Mouse (Mus musculus): Measurements from ENCODE around the gene Arid5b.
A peak's percentile ranks its signal among the peaks of the same experiment; 100 is the strongest.

The Arid5b gene

GRCm38 (mm10) chr10:68089435-68090196, 188.9 kb downstream of the Arid5b start:
- DNase-seq (ENCODE audit: low spot score in 2 of 2) = peak in 1 of 2 experiments; percentile 34

DNA sequence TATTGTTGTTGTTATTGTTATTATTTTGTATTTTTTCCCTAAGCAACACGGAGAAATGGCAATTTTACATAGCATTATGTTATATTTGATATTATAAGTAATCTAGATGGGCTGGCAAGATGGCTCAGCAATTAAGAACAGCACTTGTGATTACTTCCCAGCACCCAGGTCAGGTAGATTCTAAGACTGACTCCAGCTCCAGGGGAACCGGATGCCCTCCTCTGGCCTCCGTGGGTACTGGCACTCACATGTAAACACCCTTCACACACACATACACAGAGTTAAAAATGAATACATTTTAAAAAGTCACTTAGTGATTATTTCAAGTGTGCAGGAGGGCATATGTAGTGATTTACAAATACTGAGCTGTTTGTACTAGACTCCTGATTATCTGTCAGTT, 190.8 kb downstream of the Arid5b start:
- DNase-seq (ENCODE audit: low spot score in 2 of 2) = no peak

DNA sequence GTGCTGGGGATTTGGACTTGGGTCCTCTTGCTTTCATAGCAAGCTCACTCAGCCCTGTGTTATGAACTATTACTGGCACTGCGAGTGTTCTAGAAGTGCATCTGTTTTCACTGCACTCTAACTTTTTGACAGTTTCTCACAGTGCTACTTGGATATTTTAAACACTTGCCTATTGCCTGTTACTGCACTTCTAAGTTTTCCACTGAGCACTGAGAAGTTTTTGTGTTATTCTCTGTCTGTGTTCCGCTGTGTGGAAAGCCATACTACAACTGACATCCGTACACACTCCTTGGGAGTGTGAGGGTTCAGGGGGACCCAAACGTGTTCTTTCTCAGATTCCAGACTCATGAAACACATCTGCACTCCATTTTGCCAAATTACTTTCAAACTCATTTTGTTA, 191.6 kb downstream of the Arid5b start:
- DNase-seq (ENCODE audit: low spot score in 2 of 2) = no peak

- no peak for DNase-seq (ENCODE audit: low spot score in 2 of 2)
Observed at GRCm38 (mm10) chr10:68085574-68085973, 193.0 kb downstream of the Arid5b start.

DNA sequence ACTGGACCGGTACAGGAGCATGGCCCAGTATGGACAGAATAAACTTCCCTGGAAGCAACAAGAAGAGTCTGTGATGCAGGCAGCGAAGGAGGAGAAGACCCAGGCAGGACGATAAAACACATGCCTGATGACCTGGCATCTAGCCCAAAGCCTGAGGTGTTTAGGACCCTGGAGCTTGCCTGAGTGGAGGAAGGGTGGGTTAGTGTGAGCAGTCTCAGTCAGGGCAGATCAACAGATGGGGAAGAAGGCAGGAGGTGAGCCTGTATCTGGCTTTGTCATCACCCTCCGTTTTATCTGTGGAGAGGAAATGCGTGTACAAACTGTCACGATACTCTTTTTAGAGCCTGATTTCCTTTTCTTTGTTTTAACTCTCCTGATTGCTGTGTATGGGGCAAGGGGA, 196.8 kb downstream of the Arid5b start:
- peak; percentile 54 to 74 for DNase-seq (ENCODE audit: low spot score in 2 of 2)

GRCm38 (mm10) chr10:68079910-68080670, 198.4 kb downstream of the Arid5b start:
- DNase-seq (ENCODE audit: low spot score in 2 of 2) = peak in 1 of 2 experiments; percentile 66

- DNase-seq (ENCODE audit: low spot score in 2 of 2) = no peak
Observed at GRCm38 (mm10) chr10:68078708-68079107, 199.8 kb downstream of the Arid5b start.

- DNase-seq (ENCODE audit: low spot score in 2 of 2) = no peak
Observed at GRCm38 (mm10) chr10:68075181-68075580, 203.4 kb downstream of the Arid5b start.

- DNase-seq (ENCODE audit: low spot score in 2 of 2) = no peak
Observed at GRCm38 (mm10) chr10:68074291-68074690, 204.2 kb downstream of the Arid5b start.

DNA sequence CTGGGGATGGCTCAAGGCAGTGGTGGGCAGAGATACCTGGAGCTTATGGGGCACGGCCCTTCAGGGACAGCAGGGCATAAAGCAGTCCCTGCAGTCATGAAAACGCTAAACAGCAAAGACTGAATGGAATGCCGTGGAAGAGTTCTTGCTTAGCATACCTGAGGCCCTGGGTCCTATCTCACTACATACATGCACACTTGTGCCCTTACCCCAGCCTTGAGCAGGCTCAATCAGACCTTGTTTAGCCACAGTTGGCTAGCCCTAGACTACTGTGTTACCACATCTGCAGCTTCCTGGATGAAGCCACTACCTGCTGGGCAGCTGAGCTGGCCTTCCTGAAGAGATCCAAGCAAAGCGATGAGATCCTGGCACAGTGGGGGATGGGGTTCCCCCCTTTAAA, 205.9 kb downstream of the Arid5b start:
- DNase-seq (ENCODE audit: low spot score in 2 of 2) = no peak

DNA sequence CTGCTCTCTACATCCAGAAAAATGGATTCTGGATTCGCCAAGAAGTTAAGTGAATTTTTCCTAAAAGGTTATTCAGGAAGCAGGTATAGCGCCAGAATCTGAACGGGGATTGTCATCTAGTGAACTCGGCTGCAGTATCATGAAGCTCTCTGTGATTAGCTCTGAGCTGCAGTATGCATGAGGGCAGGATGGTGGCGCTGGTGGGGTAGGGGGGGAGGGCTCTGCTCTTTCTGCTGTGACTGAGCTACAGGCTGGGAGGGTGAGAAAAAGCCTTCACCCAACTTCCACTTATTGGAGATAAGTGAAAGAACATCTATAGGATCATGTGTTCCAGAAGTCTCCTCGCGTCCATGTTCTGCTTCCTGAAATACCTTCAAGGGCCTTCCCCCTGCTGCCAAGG, 207.5 kb downstream of the Arid5b start:
- DNase-seq (ENCODE audit: low spot score in 2 of 2) = no peak

DNA sequence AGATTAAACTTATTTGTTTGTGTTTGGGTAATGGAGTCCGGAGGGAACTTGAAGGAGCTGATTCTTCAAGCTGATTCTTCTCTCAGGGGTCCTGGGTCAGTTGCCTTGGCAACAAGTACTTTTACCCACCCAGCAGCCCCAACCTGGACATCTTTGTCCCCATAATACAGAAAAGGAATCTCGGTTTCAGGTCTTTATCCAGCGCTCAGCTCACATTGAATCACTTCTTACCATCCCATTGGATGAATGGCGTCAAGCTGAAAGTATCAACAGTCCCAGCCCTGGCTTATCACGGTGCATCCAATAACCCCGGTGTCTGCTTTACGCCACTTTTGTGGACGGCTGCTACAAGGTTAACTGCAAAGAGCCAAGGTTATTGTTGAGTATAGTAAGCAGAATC, 210.1 kb downstream of the Arid5b start:
- DNase-seq (ENCODE audit: low spot score in 2 of 2) = no peak

GRCm38 (mm10) chr10:68067961-68068360, 210.6 kb downstream of the Arid5b start:
- no peak for DNase-seq (ENCODE audit: low spot score in 2 of 2)

GRCm38 (mm10) chr10:68066173-68066572, 212.4 kb downstream of the Arid5b start:
- no peak for DNase-seq (ENCODE audit: low spot score in 2 of 2)

- DNase-seq (ENCODE audit: low spot score in 2 of 2) = no peak
Observed at GRCm38 (mm10) chr10:68064571-68064970, 214.0 kb downstream of the Arid5b start.

GRCm38 (mm10) chr10:68063806-68064545, 214.6 kb downstream of the Arid5b start:
- no peak for DNase-seq (ENCODE audit: low spot score in 2 of 2)

DNA sequence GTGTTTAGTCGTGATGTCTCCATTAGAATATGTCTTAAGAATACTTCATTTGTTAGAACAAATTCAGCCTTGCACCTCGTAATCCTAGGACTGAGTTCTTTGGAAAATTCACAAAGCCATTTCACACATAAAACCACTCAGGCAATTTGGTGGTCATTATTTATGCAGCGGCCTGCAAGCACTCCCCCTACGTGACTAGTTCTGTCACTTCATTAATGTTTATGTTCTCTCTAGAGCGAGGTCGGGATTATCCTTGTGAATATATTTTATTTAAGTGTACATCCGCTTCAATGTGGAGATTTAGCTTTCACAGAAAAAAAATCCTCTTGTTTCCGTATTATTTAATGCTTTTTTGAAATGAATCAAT, 217.3 kb downstream of the Arid5b start:
- no peak for DNase-seq (ENCODE audit: low spot score in 2 of 2)

- peak; percentile 36 to 57 for DNase-seq (ENCODE audit: low spot score in 2 of 2)
Observed at GRCm38 (mm10) chr10:68060590-68061248, 217.8 kb downstream of the Arid5b start.

GRCm38 (mm10) chr10:68058378-68058777, 220.2 kb downstream of the Arid5b start:
- DNase-seq (ENCODE audit: low spot score in 2 of 2) = no peak

DNA sequence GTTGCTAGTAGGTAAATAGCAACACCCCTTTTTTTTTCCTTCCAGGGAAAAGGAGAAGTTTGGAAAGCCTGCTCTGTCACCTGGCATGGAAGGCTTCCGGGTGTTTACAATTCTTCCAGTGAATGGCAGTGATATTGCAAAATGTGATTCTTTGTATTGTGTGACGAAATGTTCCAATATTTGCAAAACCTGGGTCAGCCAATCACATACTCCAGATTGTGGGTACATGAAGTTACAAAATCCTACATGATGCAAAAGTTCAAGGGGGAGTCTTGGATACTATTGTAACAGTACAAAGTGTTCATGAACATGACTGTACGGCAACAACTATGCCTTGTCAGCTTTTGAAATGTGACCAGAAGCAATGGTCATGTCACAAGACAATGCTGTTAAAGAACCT, 220.7 kb downstream of the Arid5b start:
- no peak for DNase-seq (ENCODE audit: low spot score in 2 of 2)

DNA sequence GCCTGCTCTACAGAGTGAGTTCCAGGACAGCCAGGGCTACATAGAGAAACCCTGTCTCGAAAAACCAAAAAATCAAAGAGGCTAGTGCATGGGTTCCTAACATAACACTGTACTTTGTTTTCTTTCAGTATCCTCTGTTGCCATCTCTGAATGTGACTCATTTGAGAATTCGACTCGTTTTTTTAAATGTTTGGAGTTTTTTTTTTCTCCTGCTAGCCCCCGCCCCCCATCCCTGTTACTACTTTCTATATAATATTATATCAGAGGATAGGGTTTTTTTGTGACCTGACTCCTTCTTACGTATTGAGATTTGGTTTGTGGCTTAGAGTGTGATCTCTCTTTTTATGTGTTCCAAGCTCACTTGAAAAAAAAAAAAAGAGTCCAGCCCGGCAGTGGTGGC, 223.8 kb downstream of the Arid5b start:
- no peak for DNase-seq (ENCODE audit: low spot score in 2 of 2)

DNA sequence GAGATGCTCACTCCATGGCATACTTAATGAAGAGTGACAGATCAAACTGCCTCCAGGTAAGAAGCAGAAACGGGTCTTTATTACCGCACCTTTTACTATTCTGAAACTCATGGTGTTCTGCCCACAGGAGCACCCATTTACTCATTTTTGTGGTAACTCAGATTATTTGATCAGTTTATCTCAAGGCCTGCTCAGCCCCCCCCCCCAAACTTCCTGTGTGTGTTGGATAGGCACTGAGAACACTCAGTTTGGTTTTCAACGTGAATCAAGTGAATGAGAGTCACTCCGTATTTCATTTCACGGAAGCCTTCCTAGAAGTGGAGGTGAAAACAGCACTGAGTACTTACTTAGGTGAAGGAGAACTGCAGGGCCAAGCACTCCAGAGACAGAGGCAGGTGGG, 224.4 kb downstream of the Arid5b start:
- no peak for DNase-seq (ENCODE audit: low spot score in 2 of 2)

Measured in heart, adult 9 months (tissue).